Mouse (Mus musculus) lung, postnatal 0 days (tissue): ENCODE results near the gene Rsph9. TPM values are rescaled to one million over a fixed set of nuclear protein-coding genes. Genes with fewer than 3 reads are reported as not detected.

Source experiments
- ATAC-seq: fragments of 200-750 bp; cut with Nextera tagmentation; 2 replicates; pipeline ENCODE4 v1.8.0; 2017; ENCODE audit warnings: moderate library complexity
- DNase-seq: peaks from one replicate; pipeline ENCODE4 v3.0.0-alpha.2; 2016; ENCODE audit warnings: low spot score
- H3K27ac ChIP-seq: fragments of 300-500 bp; sonication (generic); 2 replicates; pipeline ENCODE4 v1.5.1; 2014; ENCODE audit warnings: antibody characterized with exemption, mild to moderate bottlenecking, low read length, mixed read lengths
- H3K27me3 ChIP-seq: fragments of 300-500 bp; sonication (generic); replicated peaks from 2 replicates; pipeline ENCODE4 v1.6.1; 2014; ENCODE audit warnings: low read length, mixed read lengths; ENCODE audit not compliant: insufficient read depth
- H3K36me3 ChIP-seq: fragments of 300-500 bp; sonication (generic); 2 replicates; pipeline ENCODE4 v1.6.1; 2014; ENCODE audit warnings: low read length, mixed read lengths; ENCODE audit not compliant: insufficient read depth
- H3K4me1 ChIP-seq: fragments of 300-500 bp; sonication (generic); 2 replicates; pipeline ENCODE4 v1.6.1; 2014; ENCODE audit warnings: antibody characterized with exemption, low read depth, low read length, mixed read lengths; ENCODE audit not compliant: insufficient read depth
- H3K4me2 ChIP-seq: fragments of 300-500 bp; sonication (generic); replicated peaks from 2 replicates; pipeline ENCODE4 v1.6.1; 2014; ENCODE audit warnings: low read depth, mild to moderate bottlenecking, low read length, moderate library complexity, mixed read lengths
- H3K4me3 ChIP-seq: fragments of 300-500 bp; sonication (generic); 2 replicates; pipeline ENCODE4 v1.5.1; 2014; ENCODE audit warnings: low read depth, low read length
- H3K9ac ChIP-seq: fragments of 300-500 bp; sonication (generic); replicated peaks from 2 replicates; pipeline ENCODE4 v1.6.1; 2014; ENCODE audit warnings: low read depth, mild to moderate bottlenecking
- H3K9me3 ChIP-seq: fragments of 300-500 bp; sonication (generic); 2 replicates; pipeline ENCODE4 v1.6.1; 2016; ENCODE audit warnings: low read length, mixed read lengths
- CTCF ChIP-seq: IDR thresholded peaks from 2 replicates; pipeline ENCODE4 v1.5.1; 2016; ENCODE audit warnings: antibody characterized with exemption, mild to moderate bottlenecking
- EP300 ChIP-seq: IDR thresholded peaks from 2 replicates; pipeline ENCODE4 v1.6.1; 2016; ENCODE audit warnings: antibody characterized with exemption, mild to moderate bottlenecking, control low read depth
- WGBS: fragments of 180-500 bp; shearing (Covaris S2); extraction: QIAGEN DNeasy Blood & Tissue Kit; methylation state at CpG from one replicate; pipeline ENCODE4 v1.1.7; 2014; 5-methylcytosine and 5-hydroxymethylcytosine counted together
- polyA plus RNA-seq: library from polyadenylated mRNA; unstranded; fragments of >200 nt; fragmentation: Nextera tagmentation; extraction: Ambion mirVana; gene quantifications from 2 replicates; pipeline ENCODE4 v1.2.1, GENCODE M21; 2015

Rsph9 gene
- polyA plus RNA-seq, 1 experiment from 2014 or later = 32.4 TPM

DNA sequence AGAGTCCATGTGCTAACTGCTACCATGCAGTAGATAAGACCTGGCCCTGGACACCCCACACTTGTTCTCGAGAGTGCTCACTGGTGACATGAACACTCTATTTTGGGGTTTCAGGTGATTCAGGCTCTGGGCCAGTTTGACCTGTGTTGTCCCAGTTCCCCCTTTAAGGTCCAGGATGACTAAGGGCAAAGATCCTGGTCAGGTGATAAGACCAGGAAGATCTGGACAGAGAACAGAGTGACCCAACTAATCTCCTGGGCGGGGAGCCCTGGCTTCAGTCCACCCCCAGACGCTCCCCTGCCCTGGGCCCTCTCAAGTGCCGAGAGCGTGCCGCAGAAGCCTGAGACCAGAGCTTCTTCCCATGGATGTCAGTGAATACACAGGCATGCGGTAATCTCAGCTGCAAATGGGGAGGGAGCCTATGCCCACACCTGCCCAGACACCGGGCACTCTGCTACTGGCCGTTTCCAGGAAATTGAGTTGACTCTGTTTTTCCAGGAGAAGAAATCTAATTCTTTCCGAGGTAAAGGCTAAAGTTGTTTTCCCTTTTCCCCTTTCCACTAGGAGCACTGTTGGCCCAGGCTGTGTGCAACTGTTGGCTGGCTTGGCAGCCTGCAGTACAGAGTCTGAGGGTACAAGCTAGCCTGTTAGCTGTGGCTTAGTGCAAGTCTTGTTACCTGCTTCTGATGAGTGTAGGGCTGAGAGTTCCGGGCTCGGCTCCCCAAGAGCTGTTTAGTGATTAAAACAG, 19.9 kb downstream of the Rsph9 start:
- Histone ChIP-seq H3K36me3 (peaks cover 43% of the 10 kb centered on the region), H3K4me2 (no peak overlapping the region), H3K27ac (no peak overlapping the region), H3K27me3 (no peaks in the 10 kb centered on the region), H3K9me3 (no peaks in the 10 kb centered on the region), H3K9ac (no peak overlapping the region), H3K4me3 (no peak overlapping the region), H3K4me1 (0 out of 2 replicates have a peak, but pooled peaks cover 4% of the 10 kb centered on the region)
- DNase-seq (no peak), ATAC-seq (no peak)
- WGBS = 86% methylated on average over 12 of the region's 12 CpGs
- TF ChIP-seq CTCF (no peak), EP300 (no peak)

DNA sequence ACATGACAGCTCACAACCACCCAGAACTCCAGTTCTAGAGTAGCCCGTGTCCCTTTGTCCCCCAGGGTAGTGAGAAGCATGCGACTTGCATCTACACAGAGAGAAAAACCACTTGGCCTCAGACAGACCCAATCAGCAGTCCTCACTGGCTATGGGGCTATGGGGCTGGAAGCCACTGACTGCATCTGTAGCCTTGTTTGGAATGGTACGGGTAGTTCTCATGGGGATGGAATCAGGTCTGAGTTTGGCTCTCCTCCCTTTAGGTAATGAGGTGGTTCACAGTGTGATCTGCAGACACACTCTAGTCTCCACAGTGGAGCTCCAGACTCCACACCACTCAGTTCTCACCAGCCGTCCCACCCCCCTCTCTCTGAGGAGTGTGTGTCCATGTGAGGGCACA, 20.7 kb downstream of the Rsph9 start:
- peaks cover 34% of the 10 kb centered on the region for H3K36me3 ChIP-seq
- no peak overlapping the region for H3K9ac ChIP-seq
- no peaks in the 10 kb centered on the region for H3K27me3 ChIP-seq
- ATAC-seq (no peak), DNase-seq (no peak)
- no peaks in the 10 kb centered on the region for H3K9me3 ChIP-seq
- H3K4me3 ChIP-seq = no peak overlapping the region
- 0 out of 2 replicates have a peak, but pooled peaks cover 4% of the 10 kb centered on the region for H3K4me1 ChIP-seq
- H3K4me2 ChIP-seq = no peak overlapping the region
- no peak overlapping the region for H3K27ac ChIP-seq
- WGBS = 95% methylated on average over 4 of the region's 4 CpGs
- TF ChIP-seq EP300 = no peak
- no peak for TF ChIP-seq CTCF

DNA sequence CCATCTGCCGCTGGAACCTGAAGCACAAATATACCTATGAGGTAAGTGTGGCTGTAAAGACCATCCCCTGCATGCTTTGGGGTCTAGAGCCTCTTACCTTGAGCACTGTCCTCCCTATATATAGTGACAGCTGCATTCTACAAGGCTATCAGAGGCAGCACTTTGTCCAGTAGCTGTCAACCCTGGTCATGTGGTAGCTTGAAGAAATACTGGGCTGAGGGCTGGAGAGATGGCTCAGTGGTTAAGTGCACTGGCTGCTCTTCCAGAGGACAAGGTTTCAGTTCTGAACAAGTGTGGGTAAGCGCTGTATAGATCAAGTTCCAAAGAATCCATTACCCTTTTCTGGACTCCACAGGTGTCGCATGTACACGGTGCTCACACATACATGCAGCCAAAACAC, 21.2 kb downstream of the Rsph9 start:
- Histone ChIP-seq H3K9me3 (no peaks in the 10 kb centered on the region), H3K9ac (no peak overlapping the region), H3K4me3 (no peak overlapping the region), H3K27me3 (no peaks in the 10 kb centered on the region), H3K36me3 (peaks cover 29% of the 10 kb centered on the region), H3K4me2 (no peak overlapping the region), H3K27ac (no peak overlapping the region), H3K4me1 (0 out of 2 replicates have a peak, but pooled peaks cover 4% of the 10 kb centered on the region)
- no peak for ATAC-seq
- no peak for TF ChIP-seq EP300
- no peak for TF ChIP-seq CTCF
- no peak for DNase-seq
- 98% methylated on average over 4 of the region's 4 CpGs for WGBS

DNA sequence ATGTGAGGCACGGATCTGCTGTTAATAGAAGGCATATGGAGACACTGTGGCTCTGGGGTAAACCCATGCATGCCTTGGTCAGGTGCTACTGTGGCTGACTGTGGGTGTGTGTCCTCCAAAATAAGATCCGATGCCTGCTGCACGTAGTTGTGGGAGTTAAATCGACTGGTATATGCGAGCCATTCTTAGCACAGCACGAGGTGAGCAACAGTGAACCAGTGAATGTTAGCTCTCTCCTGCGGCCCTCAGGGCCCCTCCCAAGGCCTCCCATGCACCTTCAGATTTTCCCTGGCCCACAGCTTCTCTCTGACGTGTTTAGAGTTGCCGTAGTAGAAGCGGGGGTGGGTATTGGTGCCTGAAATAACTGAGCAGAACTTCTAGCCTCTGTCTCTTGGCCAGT, 24.4 kb downstream of the Rsph9 start:
- Histone ChIP-seq H3K4me2 (no peak overlapping the region), H3K4me3 (no peak overlapping the region), H3K27ac (no peak overlapping the region), H3K9ac (no peak overlapping the region), H3K27me3 (no peaks in the 10 kb centered on the region), H3K36me3 (peaks cover 12% of the 10 kb centered on the region), H3K4me1 (peaks cover 8% of the 10 kb centered on the region; the same call in 1 of the 2 replicates), H3K9me3 (no peaks in the 10 kb centered on the region)
- ATAC-seq (no peak), DNase-seq (no peak)
- 86% methylated on average over 10 of the region's 10 CpGs for WGBS
- no peak for TF ChIP-seq CTCF
- TF ChIP-seq EP300 = no peak

DNA sequence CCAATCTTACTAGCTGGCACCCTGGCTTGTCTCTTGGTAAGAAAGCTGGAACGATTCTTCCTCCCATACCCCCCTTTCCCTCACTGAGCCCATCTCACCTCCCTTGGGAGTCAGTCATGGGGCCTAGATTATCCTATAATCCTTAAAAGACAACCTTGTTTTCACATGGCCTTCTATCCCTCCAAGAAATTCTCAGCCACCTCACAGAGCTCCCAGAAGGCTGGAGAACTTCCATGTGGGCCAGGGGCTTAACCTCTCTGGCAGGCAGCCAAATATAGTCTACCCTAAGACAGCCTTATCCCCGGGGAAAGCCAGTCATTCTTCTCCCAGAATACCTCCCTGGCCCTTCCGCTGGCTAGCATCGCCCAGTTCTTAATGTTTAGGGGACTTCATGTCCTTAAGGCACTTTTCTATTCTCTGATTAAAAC, 25.6 kb downstream of the Rsph9 start:
- Histone ChIP-seq H3K4me1 (peaks cover 8% of the 10 kb centered on the region; the same call in 1 of the 2 replicates), H3K4me2 (no peak overlapping the region), H3K9ac (no peak overlapping the region), H3K27me3 (no peaks in the 10 kb centered on the region), H3K36me3 (peaks cover 9% of the 10 kb centered on the region), H3K4me3 (no peak overlapping the region), H3K27ac (no peak overlapping the region), H3K9me3 (no peaks in the 10 kb centered on the region)
- ATAC-seq = no peak
- TF ChIP-seq EP300 (no peak), CTCF (no peak)
- no peak for DNase-seq
- WGBS = 54% methylated on average over 4 of the region's 4 CpGs

DNA sequence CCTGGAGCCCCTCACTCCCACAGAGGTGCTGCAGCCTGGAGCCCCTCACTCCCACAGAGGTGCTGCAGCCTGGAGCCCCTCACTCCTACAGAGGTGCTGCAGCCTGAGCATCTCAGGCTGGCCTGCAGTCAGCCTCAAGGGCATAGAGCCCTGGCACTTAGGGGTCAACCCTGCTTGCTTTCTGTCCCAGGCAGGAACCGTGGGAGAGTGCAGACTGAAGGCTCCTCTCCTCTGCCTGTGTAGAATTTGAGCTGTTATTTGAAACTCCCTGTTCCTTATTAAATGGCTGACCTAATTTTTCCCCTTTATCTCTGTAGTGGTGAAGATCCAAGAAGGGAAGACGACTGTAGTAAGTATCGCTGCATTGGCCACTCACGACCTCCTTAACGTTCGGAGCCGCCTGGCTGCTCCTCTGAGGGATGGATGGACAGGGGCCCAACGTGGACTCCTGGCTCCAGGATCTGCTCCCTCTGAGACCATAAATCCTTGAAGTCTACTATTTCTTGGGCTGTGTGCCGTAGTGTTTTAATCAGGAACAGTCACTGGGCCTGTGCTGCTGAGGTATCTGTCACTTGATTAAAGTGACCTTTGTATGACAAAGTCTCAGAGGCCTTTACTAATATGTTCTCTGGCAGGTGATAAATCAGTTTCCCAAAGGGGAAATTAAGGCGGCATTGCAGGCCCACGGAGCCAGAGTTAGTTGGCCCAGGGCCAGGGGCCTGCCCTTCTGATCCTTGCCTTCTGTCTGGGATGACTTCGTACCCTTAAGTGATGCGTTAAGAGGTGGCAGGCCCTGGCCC, 26.2 kb downstream of the Rsph9 start:
- DNase-seq = no peak
- Histone ChIP-seq H3K9ac (no peak overlapping the region), H3K36me3 (peaks cover 7% of the 10 kb centered on the region), H3K4me1 (peaks cover 8% of the 10 kb centered on the region; the same call in 1 of the 2 replicates), H3K4me2 (no peak overlapping the region), H3K4me3 (no peak overlapping the region), H3K9me3 (no peaks in the 10 kb centered on the region), H3K27ac (no peak overlapping the region), H3K27me3 (no peaks in the 10 kb centered on the region)
- no peak for ATAC-seq
- TF ChIP-seq EP300 (no peak), CTCF (no peak)
- 55% methylated on average over 13 of the region's 13 CpGs for WGBS
